14 mouse cellular contexts compared by ENCODE assay signal in genomic region chr16:10771769-10772510, GRCm38 (mm10). TPM values are rescaled to one million over a fixed set of nuclear protein-coding genes. Genes with fewer than 3 reads are reported as not detected.
DNase-seq lines count a peak whose midpoint lies in the region; ATAC-seq and TF ChIP-seq lines count a peak whose summit lies in the region.
"Had no signal": no experiment of that assay in that cellular context is flagged by ENCODE, and none has a peak within 500 bp of the region (broad histone marks: within the 10 kb centered on the region; RNA-seq: fewer than 3 reads in every experiment).

No protein-coding gene starts in this region.

- TF ChIP-seq CTCF in spleen, adult 2 months (IDR thresholded peaks at IDR 0.05; ENCODE audit: extremely low read depth, insufficient read depth, insufficient read length, insufficient replicate concordance), result no peak

- H3K36me3 ChIP-seq in liver, embryonic 13.5 days, result no peaks in the 10 kb centered on the region
- H3K36me3 ChIP-seq in spleen, adult 2 months (ENCODE audit: control insufficient read depth, insufficient read depth, low read length), result no peaks in the 10 kb centered on the region
- H3K36me3 ChIP-seq: embryonic facial prominence, embryonic 12.5 days; heart, embryonic 12.5 days; limb, embryonic 13.5 days had no signal

- H3K4me1 ChIP-seq in liver, embryonic 13.5 days (replicated peaks), result peaks cover 50% of the 10 kb centered on the region
- H3K4me1 ChIP-seq in spleen, adult 2 months (ENCODE audit: control insufficient read depth, insufficient read depth, insufficient read length), result peaks cover 47% of the 10 kb centered on the region

- peak; percentile 62 to 80 for DNase-seq in adrenal gland, adult (ENCODE audit: inconsistent age in 2 of 2, low spot score in 1 of 2)
- no peak for DNase-seq in adrenal gland, adult 18-20 months (ENCODE audit: low spot score in 2 of 2)
- peak; percentile 95 for DNase-seq in T-cell, adult 2 months (ENCODE audit: low spot score)
- no peak for DNase-seq in liver, embryonic 13.5 days
- DNase-seq in spleen, adult 2 months (ENCODE audit: low read depth in 1 of 2, low spot score in 2 of 2), result peak; percentile 53 to 70
- DNase-seq in testis, postnatal 14 days (ENCODE audit: low spot score), result no peak
- DNase-seq in right cerebral cortex, postnatal 10 days (ENCODE audit: low spot score in 2 of 2), result no peak
- no peak for DNase-seq in right cerebral cortex, postnatal 14 days
- DNase-seq: kidney, adult 11 months had no signal

- H3K9ac ChIP-seq in liver, embryonic 13.5 days, result no peak overlapping the region
- H3K9ac ChIP-seq: embryonic facial prominence, embryonic 12.5 days; heart, embryonic 12.5 days; limb, embryonic 13.5 days had no signal

- TF ChIP-seq POLR2A in spleen, adult 2 months (IDR thresholded peaks at IDR 0.05; ENCODE audit: low read depth, low read length), result peak; percentile 8; the same call in 1 of the 2 replicates

- no peaks in the 10 kb centered on the region for H3K9me3 ChIP-seq in liver, embryonic 13.5 days (replicated peaks)
- H3K9me3 ChIP-seq: embryonic facial prominence, embryonic 12.5 days; heart, embryonic 12.5 days; limb, embryonic 13.5 days had no signal

- no peak overlapping the region for H3K4me3 ChIP-seq in liver, embryonic 13.5 days (replicated peaks)
- no peak overlapping the region for H3K4me3 ChIP-seq in spleen, adult 2 months (ENCODE audit: extremely low read depth, insufficient read depth, insufficient read length)
- H3K4me3 ChIP-seq: embryonic facial prominence, embryonic 12.5 days; heart, embryonic 12.5 days; limb, embryonic 13.5 days had no signal

- peak; percentile 47 for ATAC-seq in liver, embryonic 13.5 days (ENCODE audit: low read depth)
- ATAC-seq: Patski had no signal

- no peak overlapping the region for H3K27ac ChIP-seq in liver, embryonic 13.5 days
- H3K27ac ChIP-seq in spleen, adult 2 months (ENCODE audit: insufficient read depth, low read length), result peak overlapping the region; percentile 86
- H3K27ac ChIP-seq: embryonic facial prominence, embryonic 12.5 days; limb, embryonic 13.5 days had no signal

- WGBS in liver, embryonic 13.5 days (ENCODE audit: insufficient replicate concordance), result 34% methylated on average over 19 of the region's 19 CpGs
- 28% methylated on average over 19 of the region's 19 CpGs for WGBS in spleen, adult 2 months

- 0 out of 2 replicates have a peak, but pooled peaks cover 8% of the 10 kb centered on the region for H3K27me3 ChIP-seq in liver, embryonic 13.5 days
- no peaks in the 10 kb centered on the region for H3K27me3 ChIP-seq in spleen, adult 2 months (ENCODE audit: control insufficient read depth, insufficient read depth, low read length)
- H3K27me3 ChIP-seq: limb, embryonic 13.5 days; Patski had no signal

- no peak overlapping the region for H3K4me2 ChIP-seq in liver, embryonic 13.5 days
- H3K4me2 ChIP-seq: embryonic facial prominence, embryonic 12.5 days; heart, embryonic 12.5 days; limb, embryonic 13.5 days had no signal

RNA-seq across cellular contexts. Expression of gene Socs1, which starts 13.4 kb away (rescaled TPM):
- 1 to 10 TPM; 3.7 to 4.1 TPM for total RNA-seq in adrenal gland, adult 18-20 months (2021)
- polyA plus RNA-seq in liver, embryonic 13.5 days (2015; fragmentation: Nextera tagmentation; extraction: Ambion mirVana), result 1.2 and 1.3 TPM in 2 replicates
- 14.0 and 29.0 TPM in 2 replicates for polyA plus RNA-seq in spleen, adult 2 months (2012; rRNA removed)

RNA-seq across cellular contexts. Expression of gene Tnp2, which starts 16.5 kb away (rescaled TPM):
- total RNA-seq in adrenal gland, adult 18-20 months (2021), result not detected
- polyA plus RNA-seq in liver, embryonic 13.5 days (2015; fragmentation: Nextera tagmentation; extraction: Ambion mirVana), result not detected in 2 replicates
- polyA plus RNA-seq in spleen, adult 2 months (2012; rRNA removed), result 0.35 TPM in 1 of 2 replicates, not detected in the other
- total RNA-seq: midbrain, postnatal 0 days had no signal
- polyA plus RNA-seq: embryonic facial prominence, embryonic 12.5 days; heart, embryonic 12.5 days; limb, embryonic 13.5 days; midbrain, postnatal 0 days; Patski had no signal

RNA-seq across cellular contexts. Expression of gene Prm3, which starts 18.8 kb away (rescaled TPM):
- total RNA-seq in adrenal gland, adult 18-20 months (2021), result not detected
- polyA plus RNA-seq in liver, embryonic 13.5 days (2015; fragmentation: Nextera tagmentation; extraction: Ambion mirVana), result not detected in 2 replicates
- not detected in 2 replicates for polyA plus RNA-seq in spleen, adult 2 months (2012; rRNA removed)
- total RNA-seq: midbrain, postnatal 0 days had no signal
- polyA plus RNA-seq: embryonic facial prominence, embryonic 12.5 days; heart, embryonic 12.5 days; limb, embryonic 13.5 days; midbrain, postnatal 0 days; Patski had no signal

RNA-seq across cellular contexts. Expression of gene Prm2, which starts 24.0 kb away (rescaled TPM):
- not detected for total RNA-seq in adrenal gland, adult 18-20 months (2021)
- polyA plus RNA-seq in liver, embryonic 13.5 days (2015; fragmentation: Nextera tagmentation; extraction: Ambion mirVana), result not detected in 2 replicates
- polyA plus RNA-seq in spleen, adult 2 months (2012; rRNA removed), result not detected in 2 replicates
- total RNA-seq: midbrain, postnatal 0 days had no signal
- polyA plus RNA-seq: embryonic facial prominence, embryonic 12.5 days; heart, embryonic 12.5 days; limb, embryonic 13.5 days; midbrain, postnatal 0 days; Patski had no signal

RNA-seq across cellular contexts. Expression of gene Prm1, which starts 33.7 kb away (rescaled TPM):
- not detected for total RNA-seq in adrenal gland, adult 18-20 months (2021)
- polyA plus RNA-seq in liver, embryonic 13.5 days (2015; fragmentation: Nextera tagmentation; extraction: Ambion mirVana), result not detected in 2 replicates
- 0.47 TPM in 1 of 2 replicates, not detected in the other for polyA plus RNA-seq in spleen, adult 2 months (2012; rRNA removed)
- total RNA-seq: midbrain, postnatal 0 days had no signal
- polyA plus RNA-seq: embryonic facial prominence, embryonic 12.5 days; heart, embryonic 12.5 days; midbrain, postnatal 0 days had no signal

Comparison
In these comparisons a context has a peak if more than half of its experiments do, and no peak if none do; other contexts are left out.
1. DNase-seq: peak in adrenal gland, adult (2 of 2), T-cell, adult 2 months (single experiment) and spleen, adult 2 months (2 of 2); none in adrenal gland, adult 18-20 months (0 of 2), liver, embryonic 13.5 days (single experiment), testis, postnatal 14 days (single experiment), right cerebral cortex, postnatal 10 days (0 of 2) and right cerebral cortex, postnatal 14 days (single experiment).